Mouse (Mus musculus) forebrain, embryonic 13.5 days (tissue): ENCODE measurements at regions not wholly inside any gene's neighbourhood (a gene's known extent, or its start where the extent isn't known, plus 50 kb on each side); places are given as distances from the start of the nearest gene placed in this dataset.

Experiments used
- ATAC-seq: fragments of 200-750 bp; cut with Nextera tagmentation; 2 replicates; pipeline ENCODE4 v1.8.0; 2017
- H3K27ac ChIP-seq: fragments of 300-500 bp; sonication (generic); 2 replicates; pipeline ENCODE4 v1.5.1; 2015; ENCODE audit warnings: inconsistent platforms, mild to moderate bottlenecking, moderate library complexity
- H3K27me3 ChIP-seq: fragments of 300-500 bp; sonication (generic); 2 replicates; pipeline ENCODE4 v1.6.1; 2015; ENCODE audit warnings: mild to moderate bottlenecking, inconsistent platforms
- H3K36me3 ChIP-seq: fragments of 300-500 bp; sonication (generic); 2 replicates; pipeline ENCODE4 v1.6.1; 2015; ENCODE audit warnings: mild to moderate bottlenecking, inconsistent platforms; ENCODE audit not compliant: poor library complexity, severe bottlenecking
- H3K4me1 ChIP-seq: fragments of 300-500 bp; sonication (generic); 2 replicates; pipeline ENCODE4 v1.6.1; 2015; ENCODE audit warnings: inconsistent platforms
- H3K4me2 ChIP-seq: fragments of 300-500 bp; sonication (generic); 2 replicates; pipeline ENCODE4 v1.6.1; 2015; ENCODE audit warnings: inconsistent platforms, mild to moderate bottlenecking, moderate library complexity
- H3K4me3 ChIP-seq: fragments of 300-500 bp; sonication (generic); 2 replicates; pipeline ENCODE4 v1.5.1; 2015; ENCODE audit warnings: mild to moderate bottlenecking, inconsistent platforms
- H3K9ac ChIP-seq: fragments of 300-500 bp; sonication (generic); 2 replicates; pipeline ENCODE4 v1.6.1; 2015; ENCODE audit warnings: mild to moderate bottlenecking, inconsistent platforms
- H3K9me3 ChIP-seq: fragments of 300-500 bp; sonication (generic); replicated peaks from 2 replicates; pipeline ENCODE4 v1.6.1; 2016; ENCODE audit warnings: inconsistent platforms
- WGBS: fragments of 180-500 bp; shearing (Covaris S2); methylation state at CpG from one replicate; pipeline ENCODE4 v1.1.7; 2015; 5-methylcytosine and 5-hydroxymethylcytosine counted together

- no peak overlapping the region for H3K9ac ChIP-seq
- no peaks in the 10 kb centered on the region for H3K36me3 ChIP-seq
- no peak overlapping the region for H3K4me3 ChIP-seq
- H3K4me1 ChIP-seq: no peaks in the 10 kb centered on the region
- no peak for ATAC-seq
- no peaks in the 10 kb centered on the region for H3K27me3 ChIP-seq
- H3K27ac ChIP-seq: no peak overlapping the region
- no peak overlapping the region for H3K4me2 ChIP-seq
- no peaks in the 10 kb centered on the region for H3K9me3 ChIP-seq
- WGBS: 92% methylated on average over 12 of the region's 12 CpGs
Measured at GRCm38 (mm10) chr3:38175946-38176345, 308.7 kb downstream of the Ankrd50 start.

GRCm38 (mm10) chr3:38174735-38175280 lies 309.8 kb downstream of the Ankrd50 start:
- Histone ChIP-seq H3K27me3 (no peaks in the 10 kb centered on the region), H3K27ac (no peak overlapping the region), H3K4me3 (no peak overlapping the region), H3K36me3 (no peaks in the 10 kb centered on the region), H3K9me3 (no peaks in the 10 kb centered on the region), H3K4me2 (no peak overlapping the region), H3K4me1 (no peaks in the 10 kb centered on the region), H3K9ac (no peak overlapping the region)
- ATAC-seq: no peak
- 83% methylated on average over 8 of the region's 8 CpGs for WGBS

GRCm38 (mm10) chr3:38152408-38152807 lies 332.2 kb downstream of the Ankrd50 start:
- Histone ChIP-seq H3K36me3 (no peaks in the 10 kb centered on the region), H3K27me3 (no peaks in the 10 kb centered on the region), H3K4me3 (no peak overlapping the region), H3K9ac (no peak overlapping the region), H3K4me2 (no peak overlapping the region), H3K27ac (no peak overlapping the region), H3K9me3 (no peaks in the 10 kb centered on the region), H3K4me1 (no peaks in the 10 kb centered on the region)
- 82% methylated on average over 1 of the region's 1 CpGs for WGBS
- no peak for ATAC-seq

- no peak overlapping the region for H3K4me2 ChIP-seq
- no peak overlapping the region for H3K4me3 ChIP-seq
- H3K27me3 ChIP-seq: no peaks in the 10 kb centered on the region
- H3K36me3 ChIP-seq: no peaks in the 10 kb centered on the region
- 90% methylated on average over 6 of the region's 6 CpGs for WGBS
- H3K9ac ChIP-seq: no peak overlapping the region
- ATAC-seq: no peak
- H3K27ac ChIP-seq: no peak overlapping the region
- H3K4me1 ChIP-seq: no peaks in the 10 kb centered on the region
- H3K9me3 ChIP-seq: no peaks in the 10 kb centered on the region
Measured at GRCm38 (mm10) chr3:38151821-38152220, 332.8 kb downstream of the Ankrd50 start.

GRCm38 (mm10) chr3:38146663-38147062 lies 338.0 kb downstream of the Ankrd50 start:
- no peak overlapping the region for H3K27ac ChIP-seq
- H3K27me3 ChIP-seq: no peaks in the 10 kb centered on the region
- no peak overlapping the region for H3K4me3 ChIP-seq
- no peak for ATAC-seq
- no peaks in the 10 kb centered on the region for H3K36me3 ChIP-seq
- no peak overlapping the region for H3K4me2 ChIP-seq
- peaks cover 12% of the 10 kb centered on the region for H3K4me1 ChIP-seq
- no peak overlapping the region for H3K9ac ChIP-seq
- no peaks in the 10 kb centered on the region for H3K9me3 ChIP-seq
- whole genome bisulfite sequencing: 85% methylated on average over 2 of the region's 2 CpGs

- no peaks in the 10 kb centered on the region for H3K27me3 ChIP-seq
- H3K4me1 ChIP-seq: peaks cover 12% of the 10 kb centered on the region
- no peak overlapping the region for H3K27ac ChIP-seq
- 86% methylated on average over 2 of the region's 2 CpGs for WGBS
- no peak overlapping the region for H3K4me3 ChIP-seq
- no peak overlapping the region for H3K9ac ChIP-seq
- H3K9me3 ChIP-seq: no peaks in the 10 kb centered on the region
- no peak for ATAC-seq
- no peaks in the 10 kb centered on the region for H3K36me3 ChIP-seq
- no peak overlapping the region for H3K4me2 ChIP-seq
Measured at GRCm38 (mm10) chr3:38145444-38145843, 339.2 kb downstream of the Ankrd50 start.

- Histone ChIP-seq H3K9me3 (no peaks in the 10 kb centered on the region), H3K36me3 (no peaks in the 10 kb centered on the region), H3K27ac (no peak overlapping the region), H3K4me1 (peaks cover 12% of the 10 kb centered on the region), H3K4me2 (no peak overlapping the region), H3K27me3 (no peaks in the 10 kb centered on the region), H3K9ac (no peak overlapping the region), H3K4me3 (no peak overlapping the region)
- ATAC-seq: no peak
Measured at GRCm38 (mm10) chr3:38144650-38145049, 340.0 kb downstream of the Ankrd50 start.

- Histone ChIP-seq H3K9ac (0 out of 2 replicates have a peak overlapping the region, but pooled peaks have one; percentile 4), H3K36me3 (no peaks in the 10 kb centered on the region), H3K4me3 (no peak overlapping the region), H3K27ac (no peak overlapping the region), H3K27me3 (no peaks in the 10 kb centered on the region), H3K4me2 (peak overlapping the region; percentile 22), H3K4me1 (peaks cover 12% of the 10 kb centered on the region), H3K9me3 (no peaks in the 10 kb centered on the region)
- ATAC-seq: peak; percentile 96
- 36% methylated on average over 11 of the region's 11 CpGs for WGBS
Measured at GRCm38 (mm10) chr3:38143147-38143883, 341.3 kb downstream of the Ankrd50 start.

GRCm38 (mm10) chr3:38139387-38139786 lies 345.3 kb downstream of the Ankrd50 start:
- no peak overlapping the region for H3K27ac ChIP-seq
- H3K4me2 ChIP-seq: no peak overlapping the region
- no peak overlapping the region for H3K4me3 ChIP-seq
- no peaks in the 10 kb centered on the region for H3K9me3 ChIP-seq
- 93% methylated on average over 4 of the region's 4 CpGs for WGBS
- no peak overlapping the region for H3K9ac ChIP-seq
- no peaks in the 10 kb centered on the region for H3K27me3 ChIP-seq
- no peaks in the 10 kb centered on the region for H3K36me3 ChIP-seq
- H3K4me1 ChIP-seq: peaks cover 12% of the 10 kb centered on the region
- ATAC-seq: no peak

GRCm38 (mm10) chr3:38138014-38138413 lies 346.6 kb downstream of the Ankrd50 start:
- no peaks in the 10 kb centered on the region for H3K27me3 ChIP-seq
- H3K4me1 ChIP-seq: peaks cover 4% of the 10 kb centered on the region
- H3K27ac ChIP-seq: no peak overlapping the region
- no peaks in the 10 kb centered on the region for H3K36me3 ChIP-seq
- H3K9ac ChIP-seq: no peak overlapping the region
- no peak overlapping the region for H3K4me3 ChIP-seq
- no peaks in the 10 kb centered on the region for H3K9me3 ChIP-seq
- H3K4me2 ChIP-seq: no peak overlapping the region
- 55% methylated on average over 5 of the region's 5 CpGs for WGBS
- no peak for ATAC-seq

- ATAC-seq: no peak
- no peak overlapping the region for H3K27ac ChIP-seq
- no peaks in the 10 kb centered on the region for H3K27me3 ChIP-seq
- H3K9me3 ChIP-seq: no peaks in the 10 kb centered on the region
- no peaks in the 10 kb centered on the region for H3K36me3 ChIP-seq
- H3K4me3 ChIP-seq: no peak overlapping the region
- no peaks in the 10 kb centered on the region for H3K4me1 ChIP-seq
- no peak overlapping the region for H3K4me2 ChIP-seq
- 52% methylated on average over 10 of the region's 10 CpGs for WGBS
- H3K9ac ChIP-seq: no peak overlapping the region
Measured at GRCm38 (mm10) chr3:38135808-38136214, 348.8 kb downstream of the Ankrd50 start.

- no peaks in the 10 kb centered on the region for H3K27me3 ChIP-seq
- H3K4me1 ChIP-seq: no peaks in the 10 kb centered on the region
- no peaks in the 10 kb centered on the region for H3K9me3 ChIP-seq
- H3K4me2 ChIP-seq: no peak overlapping the region
- WGBS: 91% methylated on average over 4 of the region's 4 CpGs
- H3K4me3 ChIP-seq: no peak overlapping the region
- no peak overlapping the region for H3K9ac ChIP-seq
- H3K27ac ChIP-seq: no peak overlapping the region
- no peaks in the 10 kb centered on the region for H3K36me3 ChIP-seq
- no peak for ATAC-seq
Measured at GRCm38 (mm10) chr3:38134425-38134824, 350.2 kb downstream of the Ankrd50 start.

GRCm38 (mm10) chr3:38131887-38132220 lies 352.8 kb downstream of the Ankrd50 start:
- no peak overlapping the region for H3K4me3 ChIP-seq
- no peak overlapping the region for H3K4me2 ChIP-seq
- no peaks in the 10 kb centered on the region for H3K4me1 ChIP-seq
- H3K9ac ChIP-seq: no peak overlapping the region
- H3K9me3 ChIP-seq: no peaks in the 10 kb centered on the region
- no peak overlapping the region for H3K27ac ChIP-seq
- H3K36me3 ChIP-seq: no peaks in the 10 kb centered on the region
- H3K27me3 ChIP-seq: no peaks in the 10 kb centered on the region
- 91% methylated on average over 3 of the region's 3 CpGs for WGBS
- ATAC-seq: no peak
